Mouse (Mus musculus): ENCODE measurements around the gene Pou6f2.

GRCm38 (mm10) chr13:18387673-18388072, 9.8 kb downstream of the Pou6f2 start:
- TF ChIP-seq POLR2A (IDR thresholded peaks at IDR 0.05; ENCODE audit: extremely low read depth, insufficient read depth, low read length): no peak
- TF ChIP-seq CTCF (IDR thresholded peaks at IDR 0.05; ENCODE audit: extremely low read depth, insufficient read depth, low read length): no peak

All from cortical plate, adult 2 months (tissue).